Mouse (Mus musculus) liver, embryonic 13.5 days (tissue): Measurements from ENCODE around the gene Gpr107. TPM values are rescaled to one million over a fixed set of nuclear protein-coding genes. Genes with fewer than 3 reads are reported as not detected.
"Not testable (repeated sequence)": the region's sequence is repeated elsewhere in the genome, so short reads cannot be mapped to it uniquely, and the experiment has no call there.

Experiments
- ATAC-seq: fragments of 200-750 bp; cut with Nextera tagmentation; 2 replicates; pipeline ENCODE4 v1.8.0; 2017; ENCODE audit warnings: low read depth, mild to moderate bottlenecking, moderate number of reproducible peaks, moderate library complexity
- DNase-seq: peaks from one replicate; pipeline ENCODE4 v3.0.0; 2022
- H3K27ac ChIP-seq: fragments of 300-500 bp; sonication (generic); 2 replicates; pipeline ENCODE4 v1.5.1; 2015; ENCODE audit warnings: moderate library complexity, mild to moderate bottlenecking, inconsistent platforms
- H3K27me3 ChIP-seq: fragments of 300-500 bp; sonication (generic); 2 replicates; pipeline ENCODE4 v1.6.1; 2015; ENCODE audit warnings: mild to moderate bottlenecking, inconsistent platforms
- H3K36me3 ChIP-seq: fragments of 300-500 bp; sonication (generic); 2 replicates; pipeline ENCODE4 v1.6.1; 2015; ENCODE audit warnings: mild to moderate bottlenecking, inconsistent platforms
- H3K4me1 ChIP-seq: fragments of 300-500 bp; sonication (generic); replicated peaks from 2 replicates; pipeline ENCODE4 v1.6.1; 2015; ENCODE audit warnings: inconsistent platforms
- H3K4me2 ChIP-seq: fragments of 300-500 bp; sonication (generic); 2 replicates; pipeline ENCODE4 v1.6.1; 2015; ENCODE audit warnings: inconsistent platforms, mild to moderate bottlenecking, moderate library complexity
- H3K4me3 ChIP-seq: fragments of 300-500 bp; sonication (generic); replicated peaks from 2 replicates; pipeline ENCODE4 v1.5.1; 2015; ENCODE audit warnings: mild to moderate bottlenecking, inconsistent platforms
- H3K9ac ChIP-seq: fragments of 300-500 bp; sonication (generic); 2 replicates; pipeline ENCODE4 v1.6.1; 2015; ENCODE audit warnings: mild to moderate bottlenecking, inconsistent platforms
- H3K9me3 ChIP-seq: fragments of 300-500 bp; sonication (generic); replicated peaks from 2 replicates; pipeline ENCODE4 v1.6.1; 2016; ENCODE audit warnings: inconsistent platforms
- WGBS: fragments of 180-500 bp; shearing (Covaris S2); methylation state at CpG from one replicate; pipeline ENCODE4 v1.1.7; 2015; ENCODE audit not compliant: insufficient replicate concordance; 5-methylcytosine and 5-hydroxymethylcytosine counted together
- polyA plus RNA-seq: library from polyadenylated mRNA; unstranded; fragments of >200 nt; fragmentation: Nextera tagmentation; extraction: Ambion mirVana; gene quantifications from 2 replicates; pipeline ENCODE4 v1.2.1, GENCODE M21; 2015

Gene Gpr107
- polyA plus RNA-seq, 1 experiment from 2014 or later = 11.8 TPM

DNA sequence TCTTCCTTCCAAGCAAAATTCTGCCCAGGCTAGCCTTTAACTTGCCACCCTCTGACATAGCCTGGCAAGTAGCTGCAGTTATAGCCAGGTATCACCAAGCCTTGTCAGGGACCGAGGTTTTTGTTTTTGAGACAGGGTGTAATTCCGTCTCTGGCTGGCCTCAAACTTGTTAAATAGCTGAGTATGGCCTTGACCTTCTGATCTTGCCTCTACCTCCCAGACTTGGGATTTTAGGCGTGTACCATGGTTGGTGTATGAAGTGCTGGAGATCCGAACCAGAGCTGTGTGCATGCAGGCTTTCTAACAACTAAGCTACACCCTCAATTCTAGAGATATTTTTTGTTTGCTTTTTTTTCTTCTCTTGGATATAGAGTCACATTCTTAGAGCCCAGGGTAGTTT is 9.5 kb downstream of the Gpr107 start:
- DNase-seq (no peak), ATAC-seq (no peak)
- H3K9me3 ChIP-seq = no peaks in the 10 kb centered on the region
- H3K9ac ChIP-seq = no peak overlapping the region
- H3K4me1 ChIP-seq = peaks cover 92% of the 10 kb centered on the region
- H3K27me3 ChIP-seq = no peaks in the 10 kb centered on the region
- peaks cover 1% of the 10 kb centered on the region; the same call in 1 of the 2 replicates for H3K36me3 ChIP-seq
- WGBS = 75% methylated on average over 4 of the region's 4 CpGs
- H3K4me3 ChIP-seq = no peak overlapping the region
- H3K4me2 ChIP-seq = no peak overlapping the region
- no peak overlapping the region for H3K27ac ChIP-seq

DNA sequence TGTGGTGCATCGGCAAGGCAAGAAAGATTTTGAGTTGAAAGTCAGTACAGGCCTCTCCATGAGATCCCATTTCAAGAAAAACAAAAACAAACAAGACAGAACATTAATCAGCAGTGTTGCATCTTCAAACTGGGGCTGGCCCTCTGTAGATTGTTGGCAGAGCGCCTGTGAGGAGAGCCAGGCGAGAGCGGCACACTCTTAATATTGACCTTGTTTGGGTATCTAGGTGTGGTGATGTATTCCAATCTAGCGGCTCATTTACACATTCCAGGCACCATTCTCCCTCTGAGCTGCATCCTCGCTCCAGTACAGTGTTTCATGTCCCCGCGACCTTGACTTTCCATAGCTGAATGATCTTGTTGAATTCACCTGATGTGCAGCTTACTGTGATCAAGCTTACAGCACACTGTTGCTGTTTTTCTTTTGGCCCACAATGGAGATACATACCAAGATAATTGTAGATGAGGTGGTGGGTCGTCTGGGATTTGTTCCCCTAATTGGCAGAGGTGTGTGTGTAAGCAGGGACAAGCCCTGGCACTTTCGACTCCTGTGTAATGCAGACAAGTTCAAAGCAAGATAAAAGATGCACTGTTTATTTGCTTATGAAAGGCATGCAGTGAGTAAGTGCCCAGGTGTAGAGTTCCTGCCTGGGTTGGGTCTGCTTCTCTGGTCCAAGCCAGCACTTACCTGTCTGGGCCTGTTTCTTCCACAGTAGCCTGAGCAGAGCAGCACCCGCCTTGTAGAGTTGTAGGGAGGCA is 11.4 kb downstream of the Gpr107 start:
- H3K4me3 ChIP-seq = no peak overlapping the region
- DNase-seq (no peak), ATAC-seq (no peak)
- 78% methylated on average over 11 of the region's 11 CpGs for WGBS
- peaks cover 77% of the 10 kb centered on the region for H3K4me1 ChIP-seq
- H3K27me3 ChIP-seq = no peaks in the 10 kb centered on the region
- no peak overlapping the region for H3K9ac ChIP-seq
- no peak overlapping the region for H3K4me2 ChIP-seq
- H3K36me3 ChIP-seq = peaks cover 19% of the 10 kb centered on the region
- H3K9me3 ChIP-seq = no peaks in the 10 kb centered on the region
- peak overlapping the region; percentile 58; the same call in 1 of the 2 replicates for H3K27ac ChIP-seq

DNA sequence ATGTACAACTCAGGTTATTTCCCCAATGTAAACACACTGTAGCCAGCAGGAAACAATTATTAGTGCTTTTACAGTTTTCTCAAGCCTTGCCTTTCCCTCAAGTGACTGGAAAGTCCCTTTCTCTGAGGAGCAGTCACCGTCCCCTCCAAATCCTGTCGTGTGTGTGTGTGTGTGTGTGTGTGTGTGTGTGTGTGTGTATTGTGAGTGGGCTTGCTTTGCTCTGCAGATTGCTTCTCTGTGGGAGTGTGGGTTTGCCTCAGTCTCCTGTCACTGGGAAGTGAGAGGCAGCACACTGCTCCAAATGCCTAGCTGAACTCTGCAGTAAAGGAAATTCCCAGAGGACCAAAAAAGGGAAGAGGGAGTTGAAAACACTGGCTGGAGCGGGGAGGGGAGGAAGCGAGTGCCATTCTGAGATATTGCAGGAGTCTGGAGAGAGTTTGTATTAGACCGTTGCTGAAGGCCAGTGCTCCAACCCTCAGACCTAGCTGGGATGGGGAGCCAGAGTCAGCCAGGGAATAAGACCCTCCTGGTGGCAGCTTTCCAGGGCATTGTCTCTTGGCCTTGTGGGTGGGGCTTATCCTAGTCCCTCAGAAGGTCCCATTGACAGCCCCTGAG is 12.8 kb downstream of the Gpr107 start:
- Histone ChIP-seq H3K4me2 (no peak overlapping the region), H3K9me3 (no peaks in the 10 kb centered on the region), H3K27me3 (no peaks in the 10 kb centered on the region), H3K9ac (no peak overlapping the region), H3K4me1 (peaks cover 63% of the 10 kb centered on the region), H3K27ac (peak overlapping the region; percentile 65), H3K4me3 (no peak overlapping the region), H3K36me3 (peaks cover 32% of the 10 kb centered on the region)
- 52% methylated on average over 5 of the region's 5 CpGs for WGBS
- DNase-seq = no peak
- ATAC-seq = no peak

DNA sequence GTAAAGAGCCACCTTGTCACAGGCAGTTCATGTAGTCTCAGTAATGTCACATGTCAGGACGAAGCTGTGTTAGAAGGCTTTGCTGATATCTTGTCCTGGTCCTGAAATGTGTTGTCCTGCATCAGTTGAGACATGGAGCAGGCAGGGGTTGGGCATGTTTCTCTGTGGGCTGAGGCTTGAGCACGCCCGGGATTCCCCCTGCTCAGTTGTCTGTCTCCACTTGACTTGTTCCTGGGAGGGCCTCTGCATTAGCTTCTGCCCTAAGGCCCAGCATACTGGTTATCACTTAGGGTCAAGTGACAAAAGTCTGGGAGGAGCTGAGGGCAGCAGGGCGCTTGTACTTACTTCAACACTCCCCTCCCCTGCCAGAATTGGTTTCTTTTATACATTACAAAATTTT is 13.4 kb downstream of the Gpr107 start:
- Histone ChIP-seq H3K9me3 (no peaks in the 10 kb centered on the region), H3K27ac (peak overlapping the region; percentile 65), H3K27me3 (no peaks in the 10 kb centered on the region), H3K4me2 (no peak overlapping the region), H3K4me3 (no peak overlapping the region), H3K36me3 (peaks cover 38% of the 10 kb centered on the region), H3K9ac (no peak overlapping the region), H3K4me1 (peaks cover 57% of the 10 kb centered on the region)
- 36% methylated on average over 4 of the region's 4 CpGs for WGBS
- DNase-seq (no peak), ATAC-seq (peak; percentile 65)

DNA sequence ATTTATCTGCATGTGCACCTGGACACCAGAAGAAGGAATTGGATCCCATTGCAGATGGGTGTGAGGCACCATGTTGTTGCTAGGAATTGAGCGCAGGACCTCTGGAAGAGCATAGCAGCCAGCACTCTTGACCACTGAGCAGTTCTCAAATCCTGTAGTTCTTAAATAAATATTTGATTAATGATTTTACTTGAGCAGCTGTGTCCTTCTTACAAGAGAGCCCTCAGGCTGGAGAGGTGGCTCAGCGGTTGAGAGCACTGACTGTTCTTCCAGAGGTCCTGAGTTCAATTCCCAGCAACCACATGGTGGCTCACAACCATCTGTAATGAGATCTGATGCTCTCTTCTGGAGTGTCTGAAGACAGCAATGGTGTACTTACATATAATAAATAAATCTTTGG is 15.5 kb downstream of the Gpr107 start:
- H3K4me1 ChIP-seq = peaks cover 51% of the 10 kb centered on the region
- not testable (repeated sequence) for H3K27ac ChIP-seq

DNA sequence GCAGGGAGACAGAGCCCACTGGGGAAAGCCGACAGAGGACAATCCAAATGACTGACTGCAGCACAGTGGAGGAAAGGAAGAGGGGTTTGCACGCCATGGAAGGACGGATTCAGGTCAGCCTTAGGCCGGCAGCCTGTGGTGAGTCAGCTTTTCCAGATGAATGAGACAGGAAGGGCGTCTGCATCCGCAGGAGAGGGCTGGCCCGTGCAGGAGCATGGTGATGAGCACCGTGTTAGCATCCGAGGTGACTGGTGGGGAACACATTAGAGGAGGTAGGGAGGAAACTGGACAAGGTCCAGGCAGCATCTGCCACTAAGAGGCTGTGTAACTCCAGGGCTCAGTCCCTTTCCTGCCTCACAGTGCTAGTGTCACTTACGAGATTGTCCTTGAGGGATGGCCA is 16.9 kb downstream of the Gpr107 start:
- Histone ChIP-seq H3K9ac (no peak overlapping the region), H3K27me3 (no peaks in the 10 kb centered on the region), H3K27ac (no peak overlapping the region), H3K4me1 (peaks cover 41% of the 10 kb centered on the region), H3K4me2 (no peak overlapping the region), H3K4me3 (no peak overlapping the region), H3K9me3 (no peaks in the 10 kb centered on the region), H3K36me3 (peaks cover 73% of the 10 kb centered on the region)
- whole genome bisulfite sequencing = 64% methylated on average over 10 of the region's 10 CpGs
- ATAC-seq (no peak), DNase-seq (no peak)

More for the DNA sequence above, 15.5 kb downstream of the Gpr107 start:
- DNase-seq, H3K9ac ChIP-seq, H3K4me3 ChIP-seq, H3K9me3 ChIP-seq, H3K4me2 ChIP-seq, H3K27me3 ChIP-seq, ATAC-seq: not testable (repeated sequence)
- peaks cover 59% of the 10 kb centered on the region for H3K36me3 ChIP-seq
- 85% methylated on average over 2 of the region's 2 CpGs for WGBS

DNA sequence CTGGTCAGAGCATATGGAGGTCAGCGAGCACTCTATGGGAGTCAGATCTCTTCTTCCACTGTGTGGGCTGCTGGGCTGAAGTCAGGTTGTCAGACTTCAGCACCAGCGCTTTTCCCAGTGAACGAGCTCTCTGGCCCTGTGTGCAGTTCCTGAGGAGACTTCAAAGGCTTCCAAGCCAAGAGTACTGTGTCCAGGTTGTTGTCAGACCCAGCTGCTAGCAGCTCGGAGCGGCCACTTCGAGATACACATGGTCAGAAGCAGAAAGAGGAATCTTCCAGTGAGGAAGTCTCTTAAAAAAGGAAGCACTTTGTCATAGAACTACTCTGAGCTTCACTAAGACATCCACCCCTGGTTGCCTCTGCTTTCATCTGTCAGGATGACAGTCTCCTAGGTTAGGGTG is 18.0 kb downstream of the Gpr107 start:
- no peak overlapping the region; the same call in 1 of the 2 replicates for H3K9ac ChIP-seq
- DNase-seq = no peak
- H3K36me3 ChIP-seq = peaks cover 82% of the 10 kb centered on the region
- H3K4me3 ChIP-seq = no peak overlapping the region
- H3K27ac ChIP-seq = no peak overlapping the region
- H3K4me2 ChIP-seq = no peak overlapping the region
- H3K4me1 ChIP-seq = peaks cover 30% of the 10 kb centered on the region
- 58% methylated on average over 6 of the region's 6 CpGs for WGBS
- no peaks in the 10 kb centered on the region for H3K27me3 ChIP-seq
- no peak for ATAC-seq
- H3K9me3 ChIP-seq = no peaks in the 10 kb centered on the region

DNA sequence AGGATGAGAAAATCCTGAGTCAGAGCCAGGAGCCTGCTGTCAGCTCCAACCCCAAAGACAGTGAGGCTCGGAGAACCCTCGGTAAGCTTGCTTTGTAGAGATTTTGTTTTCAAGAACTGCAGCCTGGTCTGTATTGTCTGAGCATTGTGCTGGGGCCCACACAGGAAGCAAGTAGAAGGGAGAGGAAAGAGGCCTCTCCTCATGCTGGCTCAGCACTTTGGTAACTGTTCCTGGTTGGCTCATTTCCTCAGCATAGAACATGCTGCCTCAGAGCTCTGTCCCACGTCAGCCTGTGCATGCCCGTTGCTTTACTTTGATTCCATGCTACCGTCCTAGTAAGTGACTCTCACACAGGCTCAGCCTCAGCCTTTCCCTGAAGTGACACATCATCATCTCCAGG is 19.9 kb downstream of the Gpr107 start:
- Histone ChIP-seq H3K4me2 (no peak overlapping the region; the same call in 1 of the 2 replicates), H3K4me1 (peaks cover 21% of the 10 kb centered on the region), H3K27ac (peak overlapping the region; percentile 70), H3K27me3 (no peaks in the 10 kb centered on the region), H3K9me3 (no peaks in the 10 kb centered on the region), H3K4me3 (no peak overlapping the region), H3K9ac (no peak overlapping the region), H3K36me3 (peaks cover 94% of the 10 kb centered on the region)
- ATAC-seq = no peak
- 43% methylated on average over 5 of the region's 5 CpGs for WGBS
- DNase-seq = no peak

DNA sequence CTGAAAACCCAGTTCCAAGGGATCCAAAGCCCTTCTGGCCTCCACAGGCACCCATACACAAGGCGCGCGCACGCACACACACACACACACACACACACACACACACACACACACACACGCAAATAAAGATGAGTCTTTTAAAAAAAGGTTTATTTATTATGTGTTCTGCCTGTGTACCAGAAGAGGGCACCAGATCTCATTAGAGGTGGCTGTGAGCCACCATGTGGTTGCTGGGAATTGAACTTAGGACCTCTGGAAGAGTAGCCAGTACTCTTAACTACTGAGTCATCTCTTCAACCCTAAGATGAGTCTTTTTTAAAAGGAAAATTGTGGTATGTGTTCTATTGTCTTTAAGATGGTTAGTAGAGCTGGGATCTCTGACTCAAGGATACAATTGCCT is 20.4 kb downstream of the Gpr107 start:
- peaks cover 95% of the 10 kb centered on the region for H3K36me3 ChIP-seq
- peak overlapping the region; percentile 10; the same call in 1 of the 2 replicates for H3K27ac ChIP-seq
- WGBS = 81% methylated on average over 5 of the region's 5 CpGs
- ATAC-seq (no peak), DNase-seq (no peak)
- no peaks in the 10 kb centered on the region for H3K9me3 ChIP-seq
- no peak overlapping the region for H3K4me2 ChIP-seq
- H3K4me1 ChIP-seq = peaks cover 19% of the 10 kb centered on the region
- no peak overlapping the region for H3K4me3 ChIP-seq
- H3K9ac ChIP-seq = no peak overlapping the region
- no peaks in the 10 kb centered on the region for H3K27me3 ChIP-seq

DNA sequence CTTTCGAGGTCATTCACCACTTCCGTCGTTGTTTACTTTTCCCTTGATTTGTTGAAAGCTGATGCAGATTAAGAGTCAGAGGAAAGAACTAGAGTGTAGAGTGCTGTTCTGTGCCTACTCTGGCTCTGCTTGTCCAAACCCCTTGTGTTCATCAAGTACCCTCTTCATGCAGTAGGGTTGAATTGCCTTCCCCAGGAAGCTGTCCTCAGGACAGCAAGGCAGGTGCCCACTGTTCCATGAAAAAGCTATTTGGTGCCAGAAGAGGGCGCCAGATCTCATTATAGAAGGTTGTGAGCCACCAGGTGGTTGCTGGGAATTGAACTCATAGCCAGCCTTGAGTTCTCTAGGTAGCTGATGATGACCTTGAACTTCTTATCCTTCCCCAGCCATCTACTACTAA is 21.2 kb downstream of the Gpr107 start:
- WGBS = 72% methylated on average over 4 of the region's 4 CpGs
- DNase-seq (no peak), ATAC-seq (no peak)
- H3K4me3 ChIP-seq = no peak overlapping the region
- peaks cover 18% of the 10 kb centered on the region for H3K4me1 ChIP-seq
- H3K27me3 ChIP-seq = no peaks in the 10 kb centered on the region
- H3K36me3 ChIP-seq = peaks cover 95% of the 10 kb centered on the region
- no peak overlapping the region for H3K27ac ChIP-seq
- no peak overlapping the region for H3K4me2 ChIP-seq
- H3K9ac ChIP-seq = no peak overlapping the region
- H3K9me3 ChIP-seq = no peaks in the 10 kb centered on the region

DNA sequence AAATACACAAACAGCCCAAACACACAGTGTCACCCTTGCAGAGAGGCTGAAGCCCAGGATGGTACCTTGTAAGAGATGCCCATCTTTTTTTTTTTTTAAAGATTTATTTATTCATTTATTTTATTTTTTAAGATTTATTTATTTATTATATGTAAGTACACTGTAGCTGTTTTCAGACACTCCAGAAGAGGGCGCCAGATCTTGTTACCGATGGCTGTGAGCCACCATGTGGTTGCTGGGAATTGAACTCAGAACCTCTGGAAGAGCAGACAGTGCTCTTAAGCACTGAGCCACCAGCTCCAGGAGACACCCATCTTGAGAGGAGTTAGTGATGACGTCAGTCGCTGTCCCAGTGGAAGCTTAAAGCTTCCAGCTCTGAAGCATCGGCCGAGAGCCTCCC is 26.5 kb downstream of the Gpr107 start:
- not testable (repeated sequence) for H3K9ac ChIP-seq, H3K27me3 ChIP-seq, DNase-seq, H3K27ac ChIP-seq, H3K4me2 ChIP-seq, H3K9me3 ChIP-seq, H3K4me3 ChIP-seq, ATAC-seq
- H3K36me3 ChIP-seq = peaks cover 73% of the 10 kb centered on the region
- 72% methylated on average over 6 of the region's 6 CpGs for WGBS
- peaks cover 14% of the 10 kb centered on the region; the same call in 1 of the 2 replicates for H3K4me1 ChIP-seq
